Mouse (Mus musculus): ENCODE data around the gene Mtln.

Mtln gene

DNA sequence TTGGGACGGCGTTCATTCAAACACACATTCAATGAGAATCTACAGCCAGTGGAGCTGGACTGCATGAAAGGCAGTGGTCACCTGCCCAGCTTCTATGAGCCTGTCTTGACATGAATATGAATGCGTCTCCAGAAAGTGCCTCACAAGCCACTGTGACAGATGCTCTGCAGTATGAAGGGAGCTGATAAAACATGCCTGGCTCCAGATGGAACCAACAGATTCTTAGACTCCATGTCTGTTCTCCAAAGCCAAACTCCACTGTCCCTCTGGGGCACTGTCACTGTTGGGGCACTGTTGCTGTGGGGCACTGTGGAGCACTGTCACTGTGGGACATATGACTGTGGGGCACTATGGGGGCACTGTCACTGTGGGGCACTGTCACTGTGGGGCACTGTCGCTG, 38.2 kb downstream of the Mtln start:
- no peak for DNase-seq (ENCODE audit: low read depth, low spot score)

DNA sequence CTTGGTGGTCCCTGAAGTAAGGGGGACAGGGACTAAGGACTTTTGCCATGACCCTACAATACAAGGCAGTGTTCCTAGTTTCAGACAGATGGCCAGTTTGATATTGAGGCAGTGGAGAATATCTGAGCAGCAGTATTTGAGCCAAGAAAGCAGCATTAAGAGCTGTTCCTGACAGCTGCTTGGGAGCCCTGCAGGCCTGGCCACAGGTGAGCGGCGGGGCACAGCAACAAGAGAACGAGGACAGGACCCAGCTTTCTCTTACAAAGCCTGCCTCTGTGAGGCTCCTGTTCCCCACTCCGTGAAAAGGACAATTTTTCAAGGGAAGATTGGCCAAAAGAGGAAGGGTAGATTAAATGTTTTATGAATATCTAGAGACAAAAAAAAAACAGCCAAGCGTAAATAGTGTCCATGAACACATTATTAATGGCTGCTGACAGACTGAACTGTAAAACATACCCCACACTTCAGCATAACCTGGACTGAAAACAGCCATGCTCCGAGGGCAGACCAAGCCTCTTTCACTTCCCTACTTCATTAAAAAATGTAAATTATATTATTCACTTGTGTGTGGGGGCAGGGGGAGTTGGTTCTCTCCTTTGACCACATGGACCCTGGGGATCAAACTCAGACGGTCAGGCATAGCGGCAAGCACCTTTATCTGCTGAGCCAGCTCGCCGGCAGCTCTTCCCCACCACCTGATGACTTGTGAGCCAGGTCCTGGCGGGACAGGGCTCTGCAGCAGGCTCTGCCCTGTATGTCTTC, 40.3 kb downstream of the Mtln start:
- DNase-seq (ENCODE audit: low read depth, low spot score): no peak

DNA sequence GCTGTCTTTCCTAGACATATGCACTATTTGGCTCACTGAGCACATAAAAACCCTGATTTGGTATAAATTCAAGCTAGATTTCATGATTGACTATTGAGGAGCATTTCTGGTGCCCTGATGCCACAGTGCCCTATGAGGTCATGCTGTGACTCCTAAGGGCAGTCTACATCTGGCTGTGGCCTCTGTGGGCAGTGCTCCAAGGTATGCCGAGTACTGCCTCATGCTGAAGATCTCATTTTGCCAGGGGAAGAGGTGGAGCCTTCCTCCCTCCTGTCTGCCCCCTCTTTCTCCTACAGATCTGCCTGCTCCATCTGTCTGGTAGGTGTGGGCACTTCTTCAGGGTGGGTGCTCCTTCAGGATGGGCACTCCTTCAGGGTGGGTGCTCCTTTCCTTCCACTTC, 42.9 kb downstream of the Mtln start:
- DNase-seq (ENCODE audit: low read depth, low spot score): no peak

DNA sequence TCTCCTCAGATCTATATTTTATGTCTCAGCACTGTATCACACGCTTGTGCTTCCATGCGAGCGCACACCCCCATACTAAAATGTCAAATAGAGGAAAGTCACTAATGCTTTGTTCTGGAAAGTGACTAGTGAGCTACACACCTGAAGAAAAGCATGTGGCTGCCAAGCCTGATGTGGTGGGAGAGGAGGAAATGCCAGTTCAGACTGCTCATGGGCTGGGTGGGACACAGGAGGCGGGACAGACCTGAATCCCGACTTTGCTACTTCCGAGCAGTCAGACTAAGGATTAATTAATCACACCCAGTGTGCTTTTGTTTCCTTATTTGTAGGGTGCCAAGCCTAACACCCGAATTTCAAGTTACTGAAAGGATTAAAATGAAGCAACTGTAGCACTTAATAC, 44.0 kb downstream of the Mtln start:
- no peak for DNase-seq (ENCODE audit: low read depth, low spot score)

DNA sequence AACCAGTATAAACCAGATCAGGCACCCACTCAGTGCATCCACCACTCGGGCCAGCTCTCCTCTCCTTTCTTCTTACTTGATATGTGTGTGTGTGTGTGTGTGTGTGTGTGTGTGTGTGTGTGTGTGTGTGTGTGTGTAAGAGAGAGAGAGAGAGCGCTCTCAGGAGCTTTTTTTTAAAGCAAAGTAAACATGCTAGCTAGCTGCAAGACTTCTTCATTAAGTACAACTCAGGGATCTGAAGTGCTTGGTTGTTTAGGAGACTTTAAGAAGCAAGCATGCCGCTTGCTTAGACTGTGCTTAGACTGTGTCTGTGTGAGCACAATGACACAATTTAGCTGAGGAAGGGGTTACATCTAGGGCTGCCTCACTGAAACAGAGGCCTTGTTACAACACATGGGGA, 49.7 kb downstream of the Mtln start:
- DNase-seq (ENCODE audit: low read depth, low spot score): no peak

All from WW6 (cell line).